Mouse (Mus musculus) thymus, adult 2 months (tissue): ENCODE results near the gene Gm10717.
"Not testable (repeated sequence)": the region's sequence is repeated elsewhere in the genome, so short reads cannot be mapped to it uniquely, and the experiment has no call there.

Experiments used
- CTCF ChIP-seq: fragments of 200-500 bp; IDR thresholded peaks from 2 replicates; pipeline ENCODE4 v1.5.1; 2012; ENCODE audit warnings: mild to moderate bottlenecking, control low read depth, low read length, moderate library complexity, borderline replicate concordance; ENCODE audit not compliant: control insufficient read depth, poor library complexity, insufficient read depth; ENCODE audit errors: extremely low read depth
- POLR2A ChIP-seq: fragments of 200-500 bp; IDR thresholded peaks from 2 replicates; pipeline ENCODE4 v1.6.1; 2012; ENCODE audit warnings: mild to moderate bottlenecking, low read length, control low read depth, moderate library complexity; ENCODE audit not compliant: control insufficient read depth, poor library complexity, insufficient read depth; ENCODE audit errors: extremely low read depth

DNA sequence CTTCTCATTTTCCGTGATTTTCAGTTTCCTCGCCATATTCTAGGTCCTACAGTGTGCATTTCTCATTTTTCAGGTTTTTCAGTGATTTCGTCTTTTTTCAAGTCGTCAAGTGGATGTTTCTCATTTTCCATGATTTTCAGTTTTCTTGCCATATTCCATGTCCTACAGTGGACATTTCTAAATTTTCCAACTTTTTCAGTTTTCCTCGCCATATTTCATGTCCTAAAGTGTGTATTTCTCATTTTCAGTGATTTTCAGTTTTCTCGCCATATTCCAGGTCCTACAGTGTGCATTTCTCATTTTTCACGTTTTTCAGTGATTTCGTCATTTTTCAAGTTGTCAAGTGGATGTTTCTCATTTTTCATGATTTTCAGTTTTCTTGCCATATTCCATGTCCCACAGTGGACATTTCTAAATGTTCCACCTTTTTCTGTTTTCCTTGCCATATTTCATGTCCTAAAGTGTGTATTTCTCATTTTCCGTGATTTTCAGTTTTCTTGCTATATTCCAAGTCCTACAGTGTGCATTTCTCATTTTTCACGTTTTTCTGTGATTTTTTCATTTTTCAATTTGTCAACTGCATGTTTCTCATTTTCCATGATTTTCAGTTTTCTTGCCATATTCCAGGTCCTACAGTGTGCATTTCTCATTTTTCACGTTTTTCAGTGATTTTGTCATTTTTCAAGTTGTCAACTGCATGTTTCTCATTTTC is 23.1 kb upstream of the Gm10717 start:
- TF ChIP-seq CTCF, POLR2A: not testable (repeated sequence)
